Mouse (Mus musculus) adrenal gland, postnatal 10 days (tissue): ENCODE measurements around the gene Dzip3. TPM values are rescaled to one million over a fixed set of nuclear protein-coding genes. Genes with fewer than 3 reads are reported as not detected.

Experiments
- total RNA-seq, 2 experiments: library from RNA; stranded (reverse); gene quantifications; 2 replicates each; pipeline ENCODE4 v1.2.3; 2021

The Dzip3 gene
- total RNA-seq, 2 experiments from 2014 or later, result 14.5 to 19.1 TPM

Other genes starting within 250 kb of the Dzip3 start
- gene Trat1, start 222.1 kb downstream of the Dzip3 start, total RNA-seq, result under 1 TPM; 0.33 to 0.75 TPM
- gene Retnlb, start 177.3 kb downstream of the Dzip3 start, total RNA-seq, result not detected
- 10 to 100 TPM; 10.5 to 13.0 TPM for gene Retnla, start 151.6 kb downstream of the Dzip3 start, total RNA-seq
- gene Retnlg, start 121.5 kb downstream of the Dzip3 start, total RNA-seq, result 10 to 100 TPM in 1 of 2 experiments, 1 to 10 TPM in 1; 6.5 to 15.9 TPM
- gene Cip2a, start within 50 bp of the Dzip3 start, total RNA-seq, result 1 to 10 TPM; 7.4 to 7.7 TPM
- gene Myh15, start 63.3 kb upstream of the Dzip3 start, total RNA-seq, result not detected